Mouse (Mus musculus) gastrocnemius, postnatal 4 days (tissue): ENCODE data around the gene Nfix. TPM values are rescaled to one million over a fixed set of nuclear protein-coding genes. Genes with fewer than 3 reads are reported as not detected.

Experiments
- DNase-seq, 2 experiments: peaks; one replicate each; pipeline ENCODE4 v3.0.0; 2021 to 2022; ENCODE audit warnings: low spot score in 2 of 2, mixed read lengths in 2 of 2
- long read RNA-seq, 2 experiments: library from polyadenylated mRNA; stranded (forward); transcript quantifications; one replicate each; pipeline ENCODE4 v2.0.0; 2021
- total RNA-seq, 2 experiments: library from RNA; stranded (reverse); gene quantifications; 2 replicates each; pipeline ENCODE4 v1.2.3; 2021

Gene Nfix
- 100 to 1,000 TPM; 517 to 591 TPM for total RNA-seq
- long read RNA-seq, experiment 1, transcript Nfix-202 (10 exons, 1,728 nt) = major isoform, 41 of 144 reads
- long read RNA-seq, experiment 1, transcript Nfix-201 (9 exons, 1,403 nt) = minor isoform, 24 of 144 reads
- long read RNA-seq, experiment 1, partial matches to known transcripts = 15 of 144 reads
- long read RNA-seq, experiment 1, other reads (novel, unspliced or antisense) = 62 of 144 reads
- long read RNA-seq, experiment 2, transcript Nfix-201 (9 exons, 1,403 nt) = minor isoform, 25 of 195 reads
- long read RNA-seq, experiment 2, transcript Nfix-202 (10 exons, 1,728 nt) = major isoform, 52 of 195 reads
- long read RNA-seq, experiment 2, partial matches to known transcripts = 16 of 195 reads
- long read RNA-seq, experiment 2, other reads (novel, unspliced or antisense) = 101 of 195 reads

GRCm38 (mm10) chr8:84799999-84800831, at the start of gene Nfix:
TSS of gene Nfix (minus strand) at chr8:84800344.
- DNase-seq = peak in 1 of 2 experiments; percentile 81

- DNase-seq = no peak
Observed at GRCm38 (mm10) chr8:84847684-84848435, 47.7 kb upstream of the Nfix start.

GRCm38 (mm10) chr8:84846722-84847572, 46.8 kb upstream of the Nfix start, which contains the start of gene Calr:
TSS of gene Calr (minus strand) at chr8:84846934.
- peak; percentile 98 to 99 for DNase-seq

- DNase-seq = no peak
Observed at GRCm38 (mm10) chr8:84846094-84846721, 46.1 kb upstream of the Nfix start.

GRCm38 (mm10) chr8:84845355-84846093, 45.4 kb upstream of the Nfix start:
- peak in 1 of 2 experiments; percentile 61 for DNase-seq

GRCm38 (mm10) chr8:84844397-84845070, 44.4 kb upstream of the Nfix start:
- no peak for DNase-seq

GRCm38 (mm10) chr8:84841514-84841913, 41.4 kb upstream of the Nfix start:
- DNase-seq = no peak

GRCm38 (mm10) chr8:84840248-84840999, 40.3 kb upstream of the Nfix start, which contains the start of gene Rad23a:
TSS of gene Rad23a (minus strand) at chr8:84840665.
- peak; percentile 79 to 90 for DNase-seq

GRCm38 (mm10) chr8:84839875-84840247, 39.7 kb upstream of the Nfix start:
- no peak for DNase-seq

GRCm38 (mm10) chr8:84839411-84839810, 39.3 kb upstream of the Nfix start:
- no peak for DNase-seq

GRCm38 (mm10) chr8:84838513-84838912, 38.4 kb upstream of the Nfix start:
- DNase-seq = no peak

GRCm38 (mm10) chr8:84837912-84838470, 37.8 kb upstream of the Nfix start:
- no peak for DNase-seq

GRCm38 (mm10) chr8:84837149-84837911, 37.2 kb upstream of the Nfix start:
- no peak for DNase-seq

GRCm38 (mm10) chr8:84834866-84835855, 35.0 kb upstream of the Nfix start:
- DNase-seq = peak; percentile 67 to 71
